Mouse (Mus musculus) forebrain, embryonic 10.5 days (tissue): Measurements from ENCODE around the gene Olfml1. TPM values are rescaled to one million over a fixed set of nuclear protein-coding genes. Genes with fewer than 3 reads are reported as not detected.

ENCODE experiments used
- DNase-seq: peaks from one replicate; pipeline ENCODE4 v3.0.0-alpha.2; 2017; ENCODE audit warnings: low spot score; ENCODE audit errors: extremely low spot score
- H3K27ac ChIP-seq: fragments of 300-500 bp; sonication (generic); 2 replicates; pipeline ENCODE4 v1.5.1; 2016; ENCODE audit warnings: mild to moderate bottlenecking
- H3K27me3 ChIP-seq: fragments of 300-500 bp; sonication (generic); 2 replicates; pipeline ENCODE4 v1.6.1; 2016; ENCODE audit warnings: mild to moderate bottlenecking; ENCODE audit not compliant: poor library complexity, severe bottlenecking
- H3K36me3 ChIP-seq: fragments of 300-500 bp; sonication (generic); replicated peaks from 2 replicates; pipeline ENCODE4 v1.6.1; 2016; ENCODE audit warnings: mild to moderate bottlenecking, moderate library complexity
- H3K4me1 ChIP-seq: fragments of 300-500 bp; sonication (generic); 2 replicates; pipeline ENCODE4 v1.6.1; 2016
- H3K4me3 ChIP-seq: fragments of 300-500 bp; sonication (generic); 2 replicates; pipeline ENCODE4 v1.5.1; 2016; ENCODE audit warnings: mild to moderate bottlenecking, moderate library complexity
- H3K9me3 ChIP-seq: fragments of 300-500 bp; sonication (generic); 2 replicates; pipeline ENCODE4 v1.6.1; 2016; ENCODE audit warnings: mild to moderate bottlenecking, moderate library complexity
- WGBS: fragments of 180-500 bp; shearing (Covaris S2); methylation state at CpG from one replicate; pipeline ENCODE4 v1.1.7; 2016; 5-methylcytosine and 5-hydroxymethylcytosine counted together
- polyA plus RNA-seq: library from polyadenylated mRNA; unstranded; fragments of >200 nt; fragmentation: Nextera tagmentation; extraction: Ambion mirVana; gene quantifications from 2 replicates; pipeline ENCODE4 v1.2.1, GENCODE M21; 2016

The Olfml1 gene
- 6.3 and 6.5 TPM in 2 replicates for polyA plus RNA-seq

DNA sequence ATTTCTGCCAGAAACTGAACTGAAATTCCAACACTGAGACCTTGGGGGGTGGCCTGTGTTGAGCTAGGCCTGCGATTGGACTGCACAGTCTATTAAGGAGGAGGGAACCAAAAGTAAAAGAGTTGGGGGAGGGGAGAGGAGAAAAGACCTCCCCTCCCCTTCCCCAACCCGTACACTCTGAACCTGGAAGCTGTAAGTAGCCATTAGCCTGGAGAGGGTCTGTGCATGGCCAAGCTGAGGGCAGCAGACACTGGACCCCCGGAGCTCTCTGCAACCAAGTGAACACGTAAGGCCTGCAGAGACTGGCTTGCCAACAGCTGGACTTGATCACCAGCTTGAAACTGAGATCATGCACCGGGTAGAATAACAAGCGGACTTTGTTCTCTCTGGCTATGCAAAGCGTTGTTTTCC lies at the start of gene Olfml1:
TSS of gene Olfml1 (plus strand) at position 186 of the 411 bp plus-strand sequence.
- Histone ChIP-seq H3K4me3 (peak within 1 kb of the TSS; percentile 32), H3K27me3 (no peaks in the 10 kb centered on the region), H3K27ac (peak within 1 kb of the TSS; percentile 81), H3K9me3 (0 out of 2 replicates have a peak, but pooled peaks cover 4% of the 10 kb centered on the region), H3K36me3 (peaks cover 7% of the 10 kb centered on the region; the same call in 1 of the 2 replicates), H3K4me1 (peaks cover 10% of the 10 kb centered on the region; the same call in 1 of the 2 replicates)
- peak; percentile 44 for DNase-seq
- WGBS: 54% methylated on average over 7 of the region's 7 CpGs

DNA sequence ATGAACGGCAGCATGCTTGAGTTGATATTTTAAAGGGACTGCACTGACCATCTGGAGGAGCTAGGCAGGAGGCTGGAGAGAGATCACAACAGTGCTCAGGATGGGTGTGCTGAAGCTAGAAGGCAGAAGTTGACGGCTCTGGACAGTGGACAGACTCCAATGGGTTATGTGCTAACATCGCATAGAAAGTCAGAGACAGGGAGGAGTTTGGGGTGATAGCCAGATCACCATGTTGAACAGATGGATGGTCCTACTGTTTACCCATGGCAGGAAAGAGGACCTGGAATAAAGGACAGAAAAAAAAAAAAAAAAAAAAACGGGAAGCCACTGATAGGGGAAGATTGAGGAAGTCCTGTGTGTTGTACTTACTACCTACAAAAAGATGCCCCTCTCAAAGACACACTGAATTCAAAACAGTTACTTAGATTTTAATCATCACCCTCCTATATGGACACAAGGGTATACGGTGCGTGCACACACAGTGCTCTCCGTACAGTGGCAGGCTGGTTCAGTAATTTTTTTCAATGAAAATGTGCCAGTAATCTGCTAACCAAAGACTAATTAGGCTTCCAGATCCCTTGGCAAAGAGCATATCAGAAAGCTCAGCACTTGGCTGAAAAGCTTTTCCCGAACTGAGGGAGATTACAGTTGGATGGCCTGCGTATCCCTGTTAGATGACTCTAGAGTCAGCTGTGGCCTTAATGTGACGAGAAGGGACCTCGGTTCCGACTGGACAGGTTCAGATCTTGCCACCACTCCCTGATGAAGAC lies 47.8 kb upstream of the Olfml1 start:
- DNase-seq: no peak
- H3K27ac ChIP-seq: no peak overlapping the region
- no peaks in the 10 kb centered on the region for H3K36me3 ChIP-seq
- H3K4me3 ChIP-seq: no peak overlapping the region
- no peaks in the 10 kb centered on the region for H3K27me3 ChIP-seq
- no peaks in the 10 kb centered on the region for H3K9me3 ChIP-seq
- WGBS: 92% methylated on average over 12 of the region's 12 CpGs
- no peaks in the 10 kb centered on the region; the same call in 1 of the 2 replicates for H3K4me1 ChIP-seq

DNA sequence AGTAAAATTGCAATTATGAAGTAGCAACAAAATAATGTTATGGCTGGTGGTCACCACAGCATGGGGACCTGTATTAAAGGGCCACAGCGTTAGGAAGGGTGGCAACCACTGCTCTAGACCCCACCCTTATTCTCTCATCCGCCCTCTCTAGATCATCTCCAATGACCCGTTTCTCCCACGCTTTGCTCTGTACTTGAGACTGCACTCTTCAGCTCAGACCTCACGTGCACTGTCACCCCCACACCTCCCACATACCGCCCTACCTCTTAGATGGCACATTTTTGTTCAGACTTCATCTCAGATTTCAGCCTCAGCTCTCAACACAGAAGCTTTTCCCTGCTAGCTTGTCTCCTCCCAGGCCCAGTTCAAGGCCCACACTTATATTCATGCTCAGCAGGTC lies 45.8 kb upstream of the Olfml1 start:
- no peak for DNase-seq
- 85% methylated on average over 6 of the region's 6 CpGs for WGBS

DNA sequence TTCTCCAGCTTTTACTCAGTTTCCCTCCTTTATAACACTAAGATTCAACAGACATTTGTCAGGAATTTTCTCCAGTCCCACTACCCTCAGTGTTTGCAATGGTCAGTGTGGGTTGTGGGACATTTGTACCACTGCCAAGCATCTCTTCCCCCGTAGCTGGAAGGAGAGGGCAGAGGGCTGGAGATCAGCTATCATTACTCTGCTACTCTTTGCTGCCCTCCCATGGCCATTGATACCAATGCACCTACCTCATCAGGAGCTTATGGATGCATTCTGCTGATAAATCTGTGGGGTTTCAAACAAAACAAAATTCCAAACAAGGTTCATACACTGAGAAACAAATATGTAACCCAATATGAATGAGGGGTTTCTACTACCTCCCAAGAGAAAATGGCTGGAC lies 40.9 kb upstream of the Olfml1 start:
- WGBS: 41% methylated on average over 1 of the region's 1 CpGs
- no peak overlapping the region for H3K4me3 ChIP-seq
- DNase-seq: peak; percentile 25

More for the DNA sequence above, 45.8 kb upstream of the Olfml1 start:
- no peaks in the 10 kb centered on the region; the same call in 1 of the 2 replicates for H3K4me1 ChIP-seq
- H3K4me3 ChIP-seq: no peak overlapping the region
- no peaks in the 10 kb centered on the region for H3K27me3 ChIP-seq
- H3K9me3 ChIP-seq: no peaks in the 10 kb centered on the region
- H3K36me3 ChIP-seq: no peaks in the 10 kb centered on the region
- H3K27ac ChIP-seq: no peak overlapping the region

DNA sequence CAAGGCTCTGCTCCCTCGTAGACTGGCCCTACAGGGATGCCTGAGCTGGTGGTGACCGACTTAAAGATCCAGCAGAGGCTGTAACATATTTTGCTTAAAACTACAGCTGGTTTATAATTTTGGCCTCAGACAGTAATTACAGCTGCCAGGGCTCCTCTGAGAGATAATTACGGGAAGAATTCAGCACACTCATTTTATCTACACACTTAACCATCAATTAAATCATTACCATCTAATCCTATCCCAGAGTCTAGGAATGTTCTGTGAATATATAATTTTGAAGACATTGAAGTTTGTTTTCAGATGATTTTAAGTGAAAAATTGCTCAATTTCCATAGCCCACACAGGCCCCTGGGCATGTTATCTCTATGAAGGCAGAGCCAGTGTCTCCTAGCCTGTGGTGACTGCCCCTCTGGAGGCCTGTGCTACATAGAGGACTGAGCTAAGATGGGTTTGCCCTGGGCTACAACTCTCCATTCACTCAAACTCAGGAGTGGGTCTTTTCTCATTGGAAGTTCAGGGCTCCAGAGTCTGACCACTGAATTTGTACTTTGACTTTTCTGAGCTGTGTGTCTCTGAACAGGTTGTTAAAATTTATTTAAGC lies 39.0 kb upstream of the Olfml1 start:
- no peaks in the 10 kb centered on the region for H3K9me3 ChIP-seq
- no peaks in the 10 kb centered on the region for H3K36me3 ChIP-seq
- H3K4me3 ChIP-seq: no peak overlapping the region
- DNase-seq: no peak
- WGBS: 92% methylated on average over 3 of the region's 3 CpGs
- H3K4me1 ChIP-seq: no peaks in the 10 kb centered on the region
- H3K27ac ChIP-seq: no peak overlapping the region
- no peaks in the 10 kb centered on the region for H3K27me3 ChIP-seq

More for the DNA sequence above, 40.9 kb upstream of the Olfml1 start:
- no peaks in the 10 kb centered on the region for H3K9me3 ChIP-seq
- no peak overlapping the region for H3K27ac ChIP-seq
- no peaks in the 10 kb centered on the region for H3K36me3 ChIP-seq
- no peaks in the 10 kb centered on the region for H3K4me1 ChIP-seq
- H3K27me3 ChIP-seq: no peaks in the 10 kb centered on the region

DNA sequence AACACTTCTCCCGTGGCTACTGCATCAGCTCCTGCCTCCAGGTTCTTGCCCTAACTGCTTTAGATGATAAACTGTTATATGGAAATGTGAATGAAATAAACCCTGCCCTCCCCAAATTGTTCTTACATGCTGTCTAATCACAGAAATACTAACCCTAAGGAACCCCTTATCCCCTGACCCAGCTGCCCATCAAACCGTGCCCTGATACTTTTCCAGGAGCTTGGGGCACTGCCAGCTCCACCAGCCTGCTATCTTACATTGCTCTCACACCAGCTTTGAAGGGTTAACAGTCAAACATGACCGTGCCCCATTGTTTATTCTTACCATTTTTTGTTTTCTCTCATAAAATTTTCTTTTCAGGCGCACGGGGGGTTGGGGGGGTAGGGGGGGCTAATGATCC lies 37.9 kb upstream of the Olfml1 start:
- H3K9me3 ChIP-seq: no peaks in the 10 kb centered on the region
- H3K4me3 ChIP-seq: no peak overlapping the region
- 89% methylated on average over 5 of the region's 5 CpGs for WGBS
- no peak for DNase-seq
- H3K27ac ChIP-seq: no peak overlapping the region
- no peaks in the 10 kb centered on the region for H3K36me3 ChIP-seq
- no peaks in the 10 kb centered on the region for H3K27me3 ChIP-seq
- H3K4me1 ChIP-seq: no peaks in the 10 kb centered on the region

DNA sequence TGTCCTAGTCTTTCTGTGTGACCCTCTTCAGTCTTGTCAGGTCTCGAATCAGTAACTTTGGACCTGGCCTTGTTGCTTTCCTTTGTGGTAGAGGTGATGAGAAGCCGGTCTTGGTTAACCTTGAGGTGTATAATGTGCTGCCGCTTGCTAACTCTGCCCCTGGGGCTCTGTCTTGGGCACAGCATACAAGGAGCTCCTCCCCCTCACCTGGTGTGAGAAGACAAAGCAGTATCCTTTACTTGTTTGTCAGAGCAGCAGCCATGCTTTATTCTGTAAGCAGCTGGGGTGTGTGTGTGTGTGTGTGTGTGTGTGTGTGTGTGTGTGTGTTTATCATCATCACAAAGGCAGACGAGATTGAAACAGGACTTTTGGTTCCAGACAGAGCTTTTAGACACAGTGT lies 31.9 kb upstream of the Olfml1 start:
- WGBS: 90% methylated on average over 4 of the region's 4 CpGs
- Histone ChIP-seq H3K27ac (no peak overlapping the region), H3K4me1 (peaks cover 6% of the 10 kb centered on the region), H3K4me3 (no peak overlapping the region), H3K9me3 (no peaks in the 10 kb centered on the region), H3K36me3 (no peaks in the 10 kb centered on the region), H3K27me3 (no peaks in the 10 kb centered on the region)
- no peak for DNase-seq

DNA sequence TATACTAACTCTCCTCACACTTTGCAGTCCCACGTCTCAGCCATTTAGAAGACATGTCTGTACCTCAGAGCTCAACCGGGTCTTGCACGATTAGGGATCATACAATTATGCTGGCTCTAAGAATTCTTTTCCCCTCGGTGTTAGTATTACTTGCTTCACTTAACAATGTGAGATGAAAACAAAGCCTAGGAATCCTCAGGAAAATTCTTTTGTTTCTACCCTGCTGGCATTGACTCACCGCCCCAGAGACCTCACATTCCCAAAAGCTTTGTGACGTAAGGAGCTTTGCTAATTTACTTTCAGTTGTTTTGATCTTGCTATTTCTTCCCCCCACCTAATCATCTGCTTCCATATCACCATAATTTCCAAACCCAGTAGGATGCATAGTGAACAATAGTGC lies 30.7 kb upstream of the Olfml1 start:
- Histone ChIP-seq H3K27ac (no peak overlapping the region), H3K4me1 (peaks cover 6% of the 10 kb centered on the region), H3K27me3 (no peaks in the 10 kb centered on the region), H3K36me3 (no peaks in the 10 kb centered on the region), H3K9me3 (no peaks in the 10 kb centered on the region), H3K4me3 (no peak overlapping the region)
- WGBS: 41% methylated on average over 6 of the region's 6 CpGs
- no peak for DNase-seq

DNA sequence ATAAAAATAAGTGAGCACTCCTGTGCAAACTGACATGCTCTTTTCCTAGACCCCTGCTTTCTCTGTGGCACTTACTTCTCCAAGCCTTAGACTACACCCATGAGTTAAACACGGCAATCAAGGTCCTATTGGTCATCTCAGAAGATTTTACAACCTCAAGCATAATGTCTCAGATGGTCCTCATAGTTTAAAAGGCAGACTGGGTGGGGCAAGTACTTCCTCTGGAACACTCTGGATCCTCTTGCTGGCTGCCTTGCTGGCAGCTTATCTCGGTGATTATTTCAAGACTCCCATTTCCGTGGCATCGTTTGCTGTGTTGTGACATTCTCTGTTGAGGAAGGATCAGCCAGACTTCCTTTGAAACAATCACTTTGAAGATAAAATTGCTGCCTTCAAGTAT lies 27.2 kb upstream of the Olfml1 start:
- H3K9me3 ChIP-seq: no peaks in the 10 kb centered on the region
- H3K27ac ChIP-seq: no peak overlapping the region
- WGBS: 76% methylated on average over 4 of the region's 4 CpGs
- no peak for DNase-seq
- H3K27me3 ChIP-seq: no peaks in the 10 kb centered on the region
- no peaks in the 10 kb centered on the region for H3K36me3 ChIP-seq
- H3K4me3 ChIP-seq: no peak overlapping the region
- H3K4me1 ChIP-seq: peaks cover 6% of the 10 kb centered on the region

DNA sequence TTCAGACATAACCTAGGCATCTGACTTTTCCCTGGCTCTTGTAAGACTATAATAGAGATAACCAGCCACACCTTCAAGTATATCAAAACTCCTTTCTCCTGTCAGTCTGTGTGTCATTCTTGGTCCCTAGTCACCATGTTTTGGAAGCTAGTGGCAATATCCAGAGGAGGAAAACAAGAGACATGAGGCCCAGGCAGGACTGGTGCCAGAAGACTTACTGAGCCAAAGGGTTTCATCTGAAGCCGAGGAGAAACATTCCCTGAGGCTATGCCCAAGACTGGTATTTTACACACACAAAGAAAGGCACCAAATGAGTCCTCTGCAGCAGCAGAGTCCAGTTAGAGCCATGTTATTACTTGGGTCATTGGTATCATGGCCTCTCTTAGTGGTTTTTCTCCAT lies 22.2 kb upstream of the Olfml1 start:
- DNase-seq: no peak
- H3K4me1 ChIP-seq: no peaks in the 10 kb centered on the region
- H3K27ac ChIP-seq: no peak overlapping the region
- H3K36me3 ChIP-seq: no peaks in the 10 kb centered on the region
- no peaks in the 10 kb centered on the region for H3K27me3 ChIP-seq
- no peak overlapping the region for H3K4me3 ChIP-seq
- no peaks in the 10 kb centered on the region for H3K9me3 ChIP-seq
- 74% methylated on average over 1 of the region's 1 CpGs for WGBS

DNA sequence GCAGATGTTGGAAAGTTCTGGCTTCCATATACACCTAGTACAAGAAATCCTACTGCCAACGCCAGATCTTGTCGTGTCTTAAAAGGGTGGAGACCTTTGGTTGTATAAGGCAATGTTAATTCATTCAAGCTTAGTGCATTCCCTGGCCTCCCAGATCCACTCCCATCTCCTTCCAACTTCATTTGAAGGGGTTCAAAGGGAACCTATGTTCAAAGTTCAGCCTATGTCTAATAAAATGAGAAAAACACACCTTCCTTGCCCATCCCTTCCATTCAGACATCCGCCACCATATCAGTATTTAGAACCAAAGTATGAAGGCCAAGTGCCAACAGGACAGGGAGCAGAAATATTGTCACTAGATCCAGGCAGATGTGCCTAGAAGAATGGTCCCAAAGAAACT lies 19.4 kb upstream of the Olfml1 start:
- no peaks in the 10 kb centered on the region for H3K4me1 ChIP-seq
- DNase-seq: no peak
- no peaks in the 10 kb centered on the region for H3K9me3 ChIP-seq
- no peak overlapping the region for H3K4me3 ChIP-seq
- no peaks in the 10 kb centered on the region for H3K27me3 ChIP-seq
- no peak overlapping the region for H3K27ac ChIP-seq
- H3K36me3 ChIP-seq: no peaks in the 10 kb centered on the region
- 89% methylated on average over 3 of the region's 3 CpGs for WGBS

DNA sequence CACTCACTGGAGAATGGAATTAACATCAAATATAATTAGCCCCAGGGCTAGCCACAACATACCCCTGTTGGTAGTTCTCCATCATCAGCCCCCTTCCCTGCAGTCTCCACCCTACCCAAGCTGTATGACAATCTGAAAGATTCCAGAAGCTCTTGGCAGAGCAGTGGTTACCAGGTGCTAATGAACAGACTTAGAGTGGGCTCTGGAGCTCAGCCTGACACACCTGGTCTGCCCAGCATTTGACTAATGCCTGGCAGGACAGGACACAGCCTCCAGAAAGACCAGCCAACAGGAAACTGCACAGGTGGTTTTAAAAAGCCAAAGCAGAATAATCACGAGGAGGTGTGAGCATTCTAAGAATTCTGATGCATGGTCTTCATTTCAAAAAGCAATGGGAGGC lies 13.8 kb upstream of the Olfml1 start:
- no peak for DNase-seq
- no peaks in the 10 kb centered on the region for H3K4me1 ChIP-seq
- H3K36me3 ChIP-seq: no peaks in the 10 kb centered on the region
- H3K9me3 ChIP-seq: no peaks in the 10 kb centered on the region
- no peak overlapping the region for H3K4me3 ChIP-seq
- no peaks in the 10 kb centered on the region for H3K27me3 ChIP-seq
- 88% methylated on average over 1 of the region's 1 CpGs for WGBS
- H3K27ac ChIP-seq: no peak overlapping the region

DNA sequence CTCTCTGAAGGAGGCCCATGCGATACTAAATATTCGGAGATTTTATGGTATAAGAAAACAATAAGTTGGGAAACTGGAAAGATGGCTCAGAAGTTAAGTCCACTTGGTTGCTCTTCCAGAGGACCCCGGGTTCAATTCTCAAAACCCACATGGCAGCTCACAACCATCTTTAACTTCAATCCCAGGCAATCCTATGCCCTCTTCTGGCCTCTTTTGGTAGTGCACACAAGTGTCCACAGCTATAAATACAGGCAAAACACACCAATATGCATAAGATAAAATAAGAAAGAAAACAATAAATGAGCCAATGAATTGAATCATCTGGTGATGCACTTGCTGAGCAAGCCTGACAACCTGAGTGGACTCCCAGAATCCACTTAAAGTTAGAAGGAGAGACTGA lies 11.3 kb upstream of the Olfml1 start:
- no peaks in the 10 kb centered on the region for H3K9me3 ChIP-seq
- H3K4me3 ChIP-seq: no peak overlapping the region
- no peaks in the 10 kb centered on the region for H3K36me3 ChIP-seq
- DNase-seq: no peak
- WGBS: 82% methylated on average over 3 of the region's 3 CpGs
- no peak overlapping the region for H3K27ac ChIP-seq
- H3K4me1 ChIP-seq: no peaks in the 10 kb centered on the region
- H3K27me3 ChIP-seq: no peaks in the 10 kb centered on the region
